8 mouse cellular contexts compared by ENCODE assay signal in the genomic region with DNA sequence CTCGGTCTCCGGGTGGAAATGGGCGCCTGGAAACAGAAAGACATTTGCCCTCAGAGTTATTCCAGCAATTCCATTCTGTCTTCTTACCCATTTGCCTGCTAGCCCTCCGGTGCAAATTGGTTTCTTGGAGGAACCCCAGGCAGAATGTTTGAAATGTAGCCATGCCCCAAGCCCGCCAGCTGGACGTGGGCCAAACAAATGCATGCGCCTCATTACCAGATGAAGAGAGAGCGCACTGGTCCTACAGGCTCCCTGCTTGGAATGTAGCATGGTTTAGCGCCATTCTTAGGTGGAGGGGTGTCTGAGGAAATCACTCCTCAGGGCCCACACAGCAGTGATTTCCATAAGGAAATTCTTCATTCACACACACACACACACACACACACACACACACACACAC.
DNase-seq lines count a peak whose midpoint lies in the region; ATAC-seq lines count a peak whose summit lies in the region.

No protein-coding gene starts in this region.

- no peak for ATAC-seq in liver, embryonic 12.5 days
- peak; percentile 81 for ATAC-seq in forebrain, embryonic 16.5 days

- H3K4me3 ChIP-seq in liver, embryonic 12.5 days: no peak overlapping the region
- no peak overlapping the region for H3K4me3 ChIP-seq in forebrain, embryonic 16.5 days (replicated peaks; ENCODE audit: low read length)

- H3K27me3 ChIP-seq in liver, embryonic 12.5 days (replicated peaks): no peaks in the 10 kb centered on the region
- no peaks in the 10 kb centered on the region for H3K27me3 ChIP-seq in forebrain, embryonic 16.5 days (replicated peaks; ENCODE audit: control insufficient read depth, insufficient read depth, low read length)

- H3K4me2 ChIP-seq in liver, embryonic 12.5 days: no peak overlapping the region
- peak overlapping the region; percentile 35 for H3K4me2 ChIP-seq in forebrain, embryonic 16.5 days (ENCODE audit: low read length)

- no peak overlapping the region for H3K27ac ChIP-seq in liver, embryonic 12.5 days
- H3K27ac ChIP-seq in forebrain, embryonic 16.5 days (ENCODE audit: low read length): peak overlapping the region; percentile 74

- DNase-seq in liver: peak; percentile 39
- DNase-seq in brain, embryonic 18.5 days (ENCODE audit: low read depth, low spot score): peak; percentile 68
- DNase-seq in kidney, adult 8-10 months: peak; percentile 47 to 50
- DNase-seq in lung, postnatal 25 days (ENCODE audit: low spot score): peak; percentile 28
- DNase-seq in thymus, postnatal 25 days: no peak
- no peak for DNase-seq in frontal cortex, postnatal 36 days (ENCODE audit: low spot score in 2 of 2)

- 54% methylated on average over 9 of the region's 9 CpGs for WGBS in liver, embryonic 12.5 days (ENCODE audit: insufficient replicate concordance)
- WGBS in forebrain, embryonic 16.5 days: 9% methylated on average over 9 of the region's 9 CpGs

- no peaks in the 10 kb centered on the region for H3K9me3 ChIP-seq in liver, embryonic 12.5 days (replicated peaks)
- H3K9me3 ChIP-seq in forebrain, embryonic 16.5 days (ENCODE audit: control insufficient read depth, low read length): no peaks in the 10 kb centered on the region

- no peak overlapping the region for H3K9ac ChIP-seq in liver, embryonic 12.5 days
- no peak overlapping the region for H3K9ac ChIP-seq in forebrain, embryonic 16.5 days (replicated peaks; ENCODE audit: low read depth, low read length)

- H3K4me1 ChIP-seq in liver, embryonic 12.5 days: 0 out of 2 replicates have a peak, but pooled peaks cover 3% of the 10 kb centered on the region
- peaks cover 18% of the 10 kb centered on the region for H3K4me1 ChIP-seq in forebrain, embryonic 16.5 days (replicated peaks; ENCODE audit: control insufficient read depth, insufficient read depth, low read length)

- H3K36me3 ChIP-seq in liver, embryonic 12.5 days: no peaks in the 10 kb centered on the region
- no peaks in the 10 kb centered on the region for H3K36me3 ChIP-seq in forebrain, embryonic 16.5 days (ENCODE audit: control insufficient read depth, insufficient read depth)

Comparison
In these comparisons a context has a peak if more than half of its experiments do, and no peak if none do; other contexts are left out.
1. DNase-seq: peak in liver (single experiment), brain, embryonic 18.5 days (single experiment), kidney, adult 8-10 months (2 of 2) and lung, postnatal 25 days (single experiment); none in thymus, postnatal 25 days (single experiment) and frontal cortex, postnatal 36 days (0 of 2).